Mouse (Mus musculus): ENCODE data around the gene Dctpp1.

Gene Dctpp1

GRCm38 (mm10) chr7:127260309-127261111 lies at the start of gene Dctpp1:
TSS of gene Dctpp1 (minus strand) at chr7:127260709.
- peak; percentile 97 for DNase-seq (ENCODE audit: low read depth)

DNA sequence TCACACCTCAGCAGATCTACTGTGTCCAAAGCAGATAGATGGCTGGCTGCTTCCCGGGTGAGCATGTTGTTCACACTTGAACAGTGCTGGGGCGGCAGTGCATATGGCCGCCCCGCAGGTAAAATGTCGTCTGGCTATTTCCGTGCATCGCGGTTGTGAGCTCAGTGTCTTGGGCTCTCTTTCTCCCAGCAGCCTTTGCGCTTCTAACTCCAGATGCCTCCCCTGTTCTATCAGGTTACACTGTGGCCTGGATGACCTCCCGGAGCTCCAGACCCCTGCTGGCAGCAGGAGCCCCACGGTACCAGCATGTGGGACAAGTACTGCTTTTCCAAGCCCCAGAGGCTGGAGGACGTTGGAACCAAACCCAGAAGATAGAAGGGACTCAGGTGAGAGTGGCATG lies 49.4 kb upstream of the Dctpp1 start:
- no peak for DNase-seq (ENCODE audit: low read depth)

DNA sequence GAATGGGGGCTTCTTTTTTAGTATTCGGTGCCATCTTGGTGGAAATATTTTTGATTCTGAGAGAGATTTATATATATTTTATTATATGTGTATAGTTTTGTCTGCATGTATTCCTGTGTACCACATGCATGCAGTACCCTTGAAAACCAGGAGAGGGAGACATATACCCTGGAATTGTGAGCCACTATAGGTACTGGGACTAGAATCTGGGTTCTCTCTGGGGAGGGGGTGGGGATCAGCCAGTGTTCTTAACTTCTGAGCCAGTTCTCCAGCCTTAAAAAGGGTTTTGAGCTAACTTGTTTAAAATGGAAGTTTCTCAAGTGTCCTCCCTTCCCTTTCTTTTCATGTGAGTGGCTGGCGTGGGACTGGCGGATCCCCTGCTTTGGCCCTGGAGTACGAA lies 48.4 kb upstream of the Dctpp1 start:
- DNase-seq (ENCODE audit: low read depth): peak; percentile 22

GRCm38 (mm10) chr7:127308431-127308830 lies 47.9 kb upstream of the Dctpp1 start:
- DNase-seq (ENCODE audit: low read depth): no peak

DNA sequence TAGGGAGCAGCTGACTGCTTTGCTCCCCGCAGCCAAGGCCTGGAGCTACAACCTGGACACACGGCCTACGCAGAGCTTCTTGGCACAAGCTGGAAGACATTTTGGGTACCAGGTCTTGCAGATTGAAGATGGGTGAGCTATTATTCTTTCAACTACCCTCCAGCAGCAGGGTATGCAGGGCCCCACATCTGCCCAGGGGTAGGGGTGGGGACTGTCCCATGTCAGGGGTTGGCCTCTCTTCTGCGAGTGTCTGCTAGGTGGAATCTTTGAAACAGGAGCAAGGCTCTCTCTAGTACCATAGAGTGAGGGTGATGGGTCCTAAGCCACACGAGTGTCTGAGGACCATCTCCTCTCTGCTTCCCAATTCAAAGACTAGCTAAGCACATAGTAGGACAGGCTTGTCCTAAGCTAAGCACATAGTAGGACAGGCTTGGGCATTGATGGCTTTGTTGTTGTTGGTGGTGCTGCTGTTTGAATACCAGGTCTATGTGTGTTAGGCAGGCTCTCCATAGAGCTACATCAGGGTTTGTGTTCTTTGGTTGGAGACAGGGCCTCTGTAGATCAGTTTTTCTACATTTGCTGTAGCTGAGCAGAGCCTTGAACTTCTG lies 37.2 kb upstream of the Dctpp1 start:
- no peak for DNase-seq (ENCODE audit: low read depth)

DNA sequence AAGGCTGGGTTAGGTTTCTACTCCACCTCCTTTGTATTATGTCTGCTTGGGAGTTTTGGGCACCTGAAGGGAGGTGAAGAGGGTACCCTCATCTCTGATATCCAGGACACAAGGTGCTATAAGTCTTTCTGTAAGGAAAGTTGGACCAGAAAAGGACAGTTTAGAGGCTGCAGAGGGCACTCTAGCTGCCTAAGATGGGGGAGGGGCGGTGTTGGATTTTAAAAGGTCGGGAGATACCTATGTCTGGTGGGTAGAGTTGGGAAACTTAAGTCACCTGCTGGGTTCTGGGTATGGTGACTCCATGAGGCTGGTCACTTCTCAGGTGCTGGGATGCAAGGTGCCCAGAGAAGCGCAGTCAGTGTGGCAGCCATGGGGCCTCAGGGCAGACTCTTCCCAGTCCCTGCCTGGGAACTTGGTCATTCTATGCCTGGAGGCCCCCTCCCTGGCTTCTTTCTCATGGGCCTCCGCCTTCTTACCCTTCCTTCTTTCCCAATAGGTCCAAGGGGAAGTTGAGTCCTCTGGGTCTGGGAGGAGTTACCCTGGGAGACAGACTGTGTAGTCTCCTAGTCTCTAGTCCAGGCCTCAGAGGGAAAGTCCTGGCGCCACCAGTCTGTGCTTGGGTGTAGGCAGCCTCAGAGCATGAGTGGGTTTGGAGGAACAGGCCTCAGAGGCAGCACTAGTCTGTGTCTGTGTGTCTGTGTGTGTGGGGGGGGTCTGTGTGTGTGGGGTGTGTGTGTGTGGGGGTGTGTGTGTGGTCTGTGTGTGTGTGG lies 36.5 kb upstream of the Dctpp1 start:
- no peak for DNase-seq (ENCODE audit: low read depth)

DNA sequence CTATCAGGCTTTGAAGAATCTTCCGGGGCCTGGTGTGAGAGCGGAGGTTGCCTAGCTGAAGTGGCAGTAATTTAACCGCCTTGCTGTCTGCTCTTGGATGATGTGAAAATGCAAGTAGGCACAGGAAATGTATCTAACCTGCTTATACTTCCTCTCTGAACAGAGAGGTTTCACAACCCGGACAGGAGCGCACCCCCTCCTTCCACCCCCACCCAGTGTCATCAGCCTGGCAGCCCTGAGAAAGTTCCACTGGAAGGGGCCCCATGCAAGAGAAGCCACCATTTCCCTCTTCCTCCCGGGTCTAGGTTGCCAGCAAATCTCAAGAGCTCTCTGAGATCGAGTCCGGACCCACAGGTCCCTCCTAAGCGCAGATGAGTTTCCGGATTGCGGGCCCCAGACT lies 35.6 kb upstream of the Dctpp1 start, which contains the start of gene Itgal:
Gene Itgal (plus strand): TSS at position 163 of the 400 bp plus-strand sequence.
- no peak for DNase-seq (ENCODE audit: low read depth)

- DNase-seq (ENCODE audit: low read depth): no peak
Measured at GRCm38 (mm10) chr7:127290142-127290541, 29.6 kb upstream of the Dctpp1 start.

DNA sequence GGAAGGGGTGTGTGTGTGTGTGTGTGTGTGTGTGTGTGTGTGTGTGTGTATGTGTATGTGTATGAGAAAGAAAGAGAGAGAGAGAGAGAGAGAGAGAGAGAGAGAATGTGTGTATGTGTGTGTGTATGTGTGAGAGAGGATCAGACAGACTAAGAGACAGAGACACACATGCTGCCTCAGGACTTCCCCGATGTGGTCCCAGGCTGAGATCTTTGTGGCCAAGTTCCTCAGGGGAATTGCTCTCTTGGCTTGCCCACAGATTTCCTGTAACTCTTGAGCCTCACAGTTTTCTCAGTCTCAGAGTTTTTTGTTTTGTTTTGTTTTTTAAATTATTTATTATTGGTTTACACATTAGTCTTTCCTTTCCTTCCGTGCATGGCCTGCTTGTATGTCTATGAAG lies 28.8 kb upstream of the Dctpp1 start:
- no peak for DNase-seq (ENCODE audit: low read depth)

DNA sequence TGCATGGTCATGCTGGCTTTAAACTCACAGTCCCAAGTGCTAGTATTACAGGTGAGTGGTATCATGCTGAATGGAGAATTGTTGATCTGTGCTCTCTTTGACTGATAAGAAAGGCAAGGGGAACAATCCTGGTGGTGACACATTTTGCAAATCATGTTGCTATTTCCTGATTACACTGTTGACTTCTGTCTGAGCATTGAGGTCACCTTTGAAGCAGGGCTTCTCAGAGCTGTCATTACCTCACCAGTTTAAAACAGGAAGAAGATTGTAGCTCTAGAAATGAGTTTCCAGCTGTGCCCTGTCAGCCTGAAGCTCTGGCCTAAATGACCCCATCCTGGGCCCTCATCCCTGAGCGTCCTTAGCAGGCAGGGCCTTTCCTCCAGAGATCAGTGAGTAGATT lies 27.4 kb upstream of the Dctpp1 start:
- DNase-seq (ENCODE audit: low read depth): no peak

DNA sequence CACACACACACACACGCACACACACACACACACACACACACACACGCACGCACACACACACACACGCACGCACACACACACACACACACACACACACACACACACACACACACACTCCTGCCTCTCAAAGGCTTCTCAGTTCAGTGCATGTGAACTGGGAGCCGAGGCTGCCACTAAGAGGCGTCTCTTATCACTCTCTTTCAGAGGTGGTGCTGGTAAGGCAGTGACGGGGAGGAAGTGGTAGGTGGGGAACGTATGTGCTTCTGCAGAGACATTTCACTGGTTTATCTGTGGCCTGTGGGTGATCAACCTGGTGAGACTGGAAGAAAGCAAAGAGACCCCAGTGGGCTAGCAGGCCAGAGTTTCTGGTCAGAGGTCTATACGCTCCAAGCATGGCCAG lies 24.6 kb upstream of the Dctpp1 start:
- DNase-seq (ENCODE audit: low read depth): no peak

DNA sequence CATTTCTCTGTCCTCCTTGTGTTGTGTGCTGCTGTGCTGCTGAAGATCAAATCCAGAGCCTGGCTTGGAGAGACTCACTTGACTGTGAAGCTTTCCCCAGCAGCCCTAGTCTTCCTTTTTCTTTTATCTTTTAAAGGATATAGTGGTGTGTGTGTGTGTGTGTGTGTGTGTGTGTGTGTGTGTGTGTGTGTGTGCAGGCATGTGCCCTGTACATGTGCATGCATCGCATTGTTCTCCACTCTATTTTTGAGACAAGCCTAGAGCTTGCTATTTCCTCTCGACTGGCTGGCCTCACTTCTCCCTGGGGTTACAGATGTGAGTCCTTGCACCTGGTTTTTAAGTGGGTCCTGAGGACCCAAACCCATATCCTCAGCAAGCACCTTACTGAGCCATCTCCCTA lies 21.7 kb upstream of the Dctpp1 start:
- no peak for DNase-seq (ENCODE audit: low read depth)

DNA sequence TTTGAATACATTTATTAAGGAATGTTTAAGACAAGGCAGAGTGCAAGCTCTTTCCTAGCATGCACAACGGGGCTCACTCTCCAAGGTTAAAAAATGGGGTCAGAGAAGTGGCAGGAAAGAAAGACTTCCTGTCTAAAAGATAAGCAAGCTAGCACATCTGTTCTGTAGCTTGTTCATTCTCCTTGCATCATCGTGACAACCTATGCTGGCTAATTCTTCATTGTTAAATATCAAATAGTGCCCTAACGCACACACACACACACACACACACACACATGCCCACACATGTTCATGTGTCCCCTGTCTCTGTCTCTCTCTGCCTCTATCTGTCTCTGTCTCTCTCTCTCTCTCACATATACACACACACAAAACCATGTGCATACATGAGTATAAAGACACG lies 20.6 kb upstream of the Dctpp1 start:
- no peak for DNase-seq (ENCODE audit: low read depth)

GRCm38 (mm10) chr7:127280092-127280491 lies 19.6 kb upstream of the Dctpp1 start:
- DNase-seq (ENCODE audit: low read depth): no peak

- DNase-seq (ENCODE audit: low read depth): no peak
Measured at GRCm38 (mm10) chr7:127278311-127278710, 17.8 kb upstream of the Dctpp1 start.

GRCm38 (mm10) chr7:127276519-127276961 lies 16.0 kb upstream of the Dctpp1 start:
- DNase-seq (ENCODE audit: low read depth): no peak

GRCm38 (mm10) chr7:127273925-127274789 lies 13.6 kb upstream of the Dctpp1 start, which contains the start of gene Sephs2:
TSS of gene Sephs2 (minus strand) at chr7:127274055.
- peak; percentile 90 for DNase-seq (ENCODE audit: low read depth)

- DNase-seq (ENCODE audit: low read depth): no peak
Measured at GRCm38 (mm10) chr7:127273118-127273923, 12.8 kb upstream of the Dctpp1 start.

- DNase-seq (ENCODE audit: low read depth): no peak
Measured at GRCm38 (mm10) chr7:127272566-127272965, 12.1 kb upstream of the Dctpp1 start.

GRCm38 (mm10) chr7:127271093-127271492 lies 10.6 kb upstream of the Dctpp1 start:
- DNase-seq (ENCODE audit: low read depth): no peak

DNA sequence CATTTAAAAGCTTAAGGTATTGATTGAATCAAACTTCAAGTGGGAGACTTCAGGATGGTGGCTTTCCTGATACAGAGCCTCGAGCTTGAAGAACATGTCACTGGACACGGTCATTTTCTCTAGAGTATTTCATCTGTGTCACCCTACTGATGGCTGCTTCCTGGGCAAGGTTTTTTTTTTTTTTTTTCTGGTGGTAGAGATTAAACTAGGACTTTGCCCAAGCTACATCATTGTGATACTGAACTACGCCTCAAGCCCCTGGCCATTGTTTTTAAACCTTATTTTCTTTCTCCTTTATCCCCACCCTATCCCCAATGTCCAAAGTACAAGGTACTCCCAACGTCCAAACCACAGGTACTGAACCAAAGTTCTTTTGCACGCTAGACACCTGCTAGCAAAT lies 10.2 kb upstream of the Dctpp1 start:
- DNase-seq (ENCODE audit: low read depth): no peak
